Mouse (Mus musculus) forebrain, embryonic 13.5 days (tissue): ENCODE results near the gene Bcar3. TPM values are rescaled to one million over a fixed set of nuclear protein-coding genes. Genes with fewer than 3 reads are reported as not detected.
A peak's percentile ranks its signal among the peaks of the same experiment; 100 is the strongest.
"Not testable (repeated sequence)": the region's sequence is repeated elsewhere in the genome, so short reads cannot be mapped to it uniquely, and the experiment has no call there.

Experiments
- ATAC-seq: fragments of 200-750 bp; cut with Nextera tagmentation; 2 replicates; pipeline ENCODE4 v1.8.0; 2017
- H3K27ac ChIP-seq: fragments of 300-500 bp; sonication (generic); 2 replicates; pipeline ENCODE4 v1.5.1; 2015; ENCODE audit warnings: inconsistent platforms, mild to moderate bottlenecking, moderate library complexity
- H3K27me3 ChIP-seq: fragments of 300-500 bp; sonication (generic); 2 replicates; pipeline ENCODE4 v1.6.1; 2015; ENCODE audit warnings: mild to moderate bottlenecking, inconsistent platforms
- H3K36me3 ChIP-seq: fragments of 300-500 bp; sonication (generic); 2 replicates; pipeline ENCODE4 v1.6.1; 2015; ENCODE audit warnings: mild to moderate bottlenecking, inconsistent platforms; ENCODE audit not compliant: poor library complexity, severe bottlenecking
- H3K4me1 ChIP-seq: fragments of 300-500 bp; sonication (generic); 2 replicates; pipeline ENCODE4 v1.6.1; 2015; ENCODE audit warnings: inconsistent platforms
- H3K4me2 ChIP-seq: fragments of 300-500 bp; sonication (generic); 2 replicates; pipeline ENCODE4 v1.6.1; 2015; ENCODE audit warnings: inconsistent platforms, mild to moderate bottlenecking, moderate library complexity
- H3K4me3 ChIP-seq: fragments of 300-500 bp; sonication (generic); 2 replicates; pipeline ENCODE4 v1.5.1; 2015; ENCODE audit warnings: mild to moderate bottlenecking, inconsistent platforms
- H3K9ac ChIP-seq: fragments of 300-500 bp; sonication (generic); 2 replicates; pipeline ENCODE4 v1.6.1; 2015; ENCODE audit warnings: mild to moderate bottlenecking, inconsistent platforms
- H3K9me3 ChIP-seq: fragments of 300-500 bp; sonication (generic); replicated peaks from 2 replicates; pipeline ENCODE4 v1.6.1; 2016; ENCODE audit warnings: inconsistent platforms
- WGBS: fragments of 180-500 bp; shearing (Covaris S2); methylation state at CpG from one replicate; pipeline ENCODE4 v1.1.7; 2015; 5-methylcytosine and 5-hydroxymethylcytosine counted together
- polyA plus RNA-seq: library from polyadenylated mRNA; unstranded; fragments of >200 nt; fragmentation: Nextera tagmentation; extraction: Ambion mirVana; gene quantifications from 2 replicates; pipeline ENCODE4 v1.2.1, GENCODE M21; 2015

Bcar3 gene
- polyA plus RNA-seq, 1 experiment from 2014 or later, result 6.0 TPM

- ATAC-seq, result peak; percentile 93
- H3K4me3 ChIP-seq, result peak overlapping the region; percentile 89
- no peaks in the 10 kb centered on the region for H3K9me3 ChIP-seq
- peaks cover 28% of the 10 kb centered on the region for H3K36me3 ChIP-seq
- H3K27ac ChIP-seq, result peak overlapping the region; percentile 44; the same call in 1 of the 2 replicates
- peak overlapping the region; percentile 87 for H3K9ac ChIP-seq
- peak overlapping the region; percentile 42 for H3K4me2 ChIP-seq
- peaks cover 40% of the 10 kb centered on the region for H3K4me1 ChIP-seq
- WGBS, result 8% methylated on average over 20 of the region's 20 CpGs
- no peaks in the 10 kb centered on the region for H3K27me3 ChIP-seq
These were observed 20.3 kb upstream of the Bcar3 start for GRCm38 (mm10) chr3:122273407-122274240.

- peak within 1 kb of the TSS; percentile 89 for H3K4me3 ChIP-seq
- peak within 1 kb of the TSS; percentile 44; the same call in 1 of the 2 replicates for H3K27ac ChIP-seq
- whole genome bisulfite sequencing, result under 1% methylated on average over 57 of the region's 57 CpGs
- no peaks in the 10 kb centered on the region for H3K9me3 ChIP-seq
- peak within 1 kb of the TSS; percentile 90 for H3K4me2 ChIP-seq
- H3K4me1 ChIP-seq, result peaks cover 40% of the 10 kb centered on the region
- peaks cover 36% of the 10 kb centered on the region for H3K36me3 ChIP-seq
- H3K27me3 ChIP-seq, result no peaks in the 10 kb centered on the region
- ATAC-seq, result peak; percentile 96
- H3K9ac ChIP-seq, result peak within 1 kb of the TSS; percentile 87
These were observed 19.5 kb upstream of the Bcar3 start, which contains the start of gene Dnttip2 for GRCm38 (mm10) chr3:122274241-122275024. Gene Dnttip2 (plus strand): TSS chr3:122274388.

DNA sequence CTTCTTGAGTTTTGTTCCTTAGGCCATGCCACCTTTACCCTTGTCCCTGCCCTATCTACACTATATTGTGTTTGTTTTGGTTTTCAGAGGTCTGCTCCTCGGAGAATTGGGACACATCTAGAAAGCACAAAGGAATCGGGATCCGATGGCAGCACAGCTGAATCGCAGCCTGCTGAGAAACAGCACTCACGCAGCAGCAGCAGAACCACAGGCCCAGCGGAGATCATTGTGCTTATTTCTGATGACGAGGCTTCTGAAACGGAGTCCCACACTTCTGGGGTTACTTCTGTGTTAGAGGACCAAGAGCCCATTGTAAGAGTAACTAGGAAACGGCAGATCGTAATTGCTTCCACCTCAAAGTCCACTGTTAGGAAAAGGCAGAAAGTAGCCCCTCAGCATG is 18.8 kb upstream of the Bcar3 start:
- ATAC-seq, result no peak
- H3K4me2 ChIP-seq, result peak overlapping the region; percentile 90
- WGBS, result 72% methylated on average over 10 of the region's 10 CpGs
- peaks cover 40% of the 10 kb centered on the region for H3K4me1 ChIP-seq
- peaks cover 43% of the 10 kb centered on the region for H3K36me3 ChIP-seq
- peak overlapping the region; percentile 89 for H3K4me3 ChIP-seq
- no peak overlapping the region for H3K27ac ChIP-seq
- H3K9me3 ChIP-seq, result no peaks in the 10 kb centered on the region
- peak overlapping the region; percentile 87 for H3K9ac ChIP-seq
- no peaks in the 10 kb centered on the region for H3K27me3 ChIP-seq

DNA sequence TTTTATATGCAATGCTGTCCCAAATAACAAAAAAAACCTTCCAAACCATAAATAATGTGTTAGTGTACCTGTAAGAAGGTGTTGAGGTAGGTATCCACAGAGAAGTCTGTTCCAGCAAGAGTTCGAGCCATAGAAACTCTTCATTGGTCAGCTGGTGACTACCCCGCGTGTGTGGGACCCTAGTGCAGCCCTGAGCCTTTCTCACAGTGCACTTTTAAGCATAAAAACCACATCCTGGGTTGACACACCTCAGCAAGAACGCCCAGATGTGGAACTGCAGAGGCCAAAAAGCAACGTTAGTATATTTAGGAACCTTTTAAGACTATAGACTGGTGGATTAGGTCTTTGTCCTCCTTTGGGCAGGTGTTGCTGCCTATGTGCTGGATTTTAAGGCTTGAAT is 6.7 kb upstream of the Bcar3 start:
- no peak overlapping the region for H3K27ac ChIP-seq
- 78% methylated on average over 5 of the region's 5 CpGs for WGBS

DNA sequence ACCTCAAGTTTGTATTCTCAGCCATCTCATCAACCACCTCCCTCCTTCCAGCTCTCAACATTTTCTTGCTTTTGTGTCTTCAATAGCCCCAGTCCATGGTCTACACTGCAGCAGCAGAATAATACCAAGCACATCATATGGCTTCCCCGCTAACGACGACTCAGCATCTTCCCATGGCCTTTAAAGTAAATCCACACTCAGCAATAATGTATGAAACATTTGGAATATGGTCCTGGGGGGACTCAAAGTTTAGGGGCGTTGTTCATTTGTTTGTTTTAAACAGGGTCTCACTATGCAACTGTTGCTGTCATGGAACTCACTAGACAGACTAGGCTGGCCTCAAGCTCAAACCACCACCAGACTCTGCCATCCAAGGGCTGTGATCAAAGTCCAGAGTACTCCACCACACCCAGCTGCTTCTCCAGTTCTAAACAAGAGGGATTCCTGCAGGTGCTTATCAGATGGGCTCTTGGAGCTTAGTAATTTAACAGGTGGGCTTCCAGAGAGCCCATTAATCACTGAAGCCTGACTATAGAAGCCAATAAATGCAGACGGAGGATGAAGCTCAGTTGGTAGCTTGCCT is 5.2 kb upstream of the Bcar3 start:
- H3K4me2 ChIP-seq, result no peak overlapping the region
- H3K9me3 ChIP-seq, result no peaks in the 10 kb centered on the region
- no peak overlapping the region for H3K9ac ChIP-seq
- no peaks in the 10 kb centered on the region for H3K27me3 ChIP-seq
- no peak overlapping the region for H3K27ac ChIP-seq
- H3K4me3 ChIP-seq, result no peak overlapping the region
- H3K36me3 ChIP-seq, result peaks cover 21% of the 10 kb centered on the region
- 87% methylated on average over 5 of the region's 5 CpGs for WGBS
- peaks cover 15% of the 10 kb centered on the region for H3K4me1 ChIP-seq
- no peak for ATAC-seq

More for the DNA sequence above, 6.7 kb upstream of the Bcar3 start:
- no peak overlapping the region for H3K4me3 ChIP-seq
- H3K4me1 ChIP-seq, result peaks cover 10% of the 10 kb centered on the region
- H3K36me3 ChIP-seq, result peaks cover 36% of the 10 kb centered on the region
- H3K27me3 ChIP-seq, result no peaks in the 10 kb centered on the region
- no peak overlapping the region for H3K4me2 ChIP-seq
- H3K9ac ChIP-seq, result no peak overlapping the region
- H3K9me3 ChIP-seq, result no peaks in the 10 kb centered on the region
- no peak for ATAC-seq

- H3K27ac ChIP-seq, H3K9me3 ChIP-seq, H3K4me3 ChIP-seq, ATAC-seq, H3K4me2 ChIP-seq, H3K27me3 ChIP-seq, H3K9ac ChIP-seq: not testable (repeated sequence)
- WGBS, result 76% methylated on average over 4 of the region's 4 CpGs
- peaks cover 18% of the 10 kb centered on the region for H3K4me1 ChIP-seq
- H3K36me3 ChIP-seq, result peaks cover 15% of the 10 kb centered on the region
These were observed 4.6 kb upstream of the Bcar3 start for GRCm38 (mm10) chr3:122289344-122289743.

GRCm38 (mm10) chr3:122290696-122291095 is 3.2 kb upstream of the Bcar3 start:
- H3K4me1 ChIP-seq, result peaks cover 32% of the 10 kb centered on the region
- no peak overlapping the region for H3K4me2 ChIP-seq
- no peaks in the 10 kb centered on the region for H3K9me3 ChIP-seq
- H3K27ac ChIP-seq, result no peak overlapping the region
- WGBS, result 86% methylated on average over 7 of the region's 7 CpGs
- H3K9ac ChIP-seq, result no peak overlapping the region
- no peaks in the 10 kb centered on the region for H3K27me3 ChIP-seq
- no peak overlapping the region for H3K4me3 ChIP-seq
- H3K36me3 ChIP-seq, result peaks cover 4% of the 10 kb centered on the region; the same call in 1 of the 2 replicates
- no peak for ATAC-seq

DNA sequence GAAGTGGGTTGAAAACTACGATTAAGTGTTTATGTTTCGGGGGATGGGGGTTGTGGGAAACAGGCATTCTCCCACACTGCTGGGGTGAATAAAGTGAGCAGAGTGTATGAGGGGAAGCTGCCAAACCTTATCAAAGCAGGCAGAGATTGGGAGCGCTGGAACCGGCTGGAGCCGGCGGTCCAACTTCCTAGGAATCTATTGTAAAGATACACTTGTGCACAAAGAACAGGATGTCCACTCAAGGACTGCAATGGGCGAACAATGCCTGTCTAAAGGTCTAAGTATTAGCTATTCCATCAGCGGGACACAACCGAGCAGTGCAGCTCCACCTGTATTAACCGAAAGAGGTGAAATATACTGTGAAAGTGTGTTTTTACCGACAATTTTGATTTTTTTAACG is 2.1 kb upstream of the Bcar3 start:
- H3K27ac ChIP-seq, result no peak overlapping the region; the same call in 1 of the 2 replicates

DNA sequence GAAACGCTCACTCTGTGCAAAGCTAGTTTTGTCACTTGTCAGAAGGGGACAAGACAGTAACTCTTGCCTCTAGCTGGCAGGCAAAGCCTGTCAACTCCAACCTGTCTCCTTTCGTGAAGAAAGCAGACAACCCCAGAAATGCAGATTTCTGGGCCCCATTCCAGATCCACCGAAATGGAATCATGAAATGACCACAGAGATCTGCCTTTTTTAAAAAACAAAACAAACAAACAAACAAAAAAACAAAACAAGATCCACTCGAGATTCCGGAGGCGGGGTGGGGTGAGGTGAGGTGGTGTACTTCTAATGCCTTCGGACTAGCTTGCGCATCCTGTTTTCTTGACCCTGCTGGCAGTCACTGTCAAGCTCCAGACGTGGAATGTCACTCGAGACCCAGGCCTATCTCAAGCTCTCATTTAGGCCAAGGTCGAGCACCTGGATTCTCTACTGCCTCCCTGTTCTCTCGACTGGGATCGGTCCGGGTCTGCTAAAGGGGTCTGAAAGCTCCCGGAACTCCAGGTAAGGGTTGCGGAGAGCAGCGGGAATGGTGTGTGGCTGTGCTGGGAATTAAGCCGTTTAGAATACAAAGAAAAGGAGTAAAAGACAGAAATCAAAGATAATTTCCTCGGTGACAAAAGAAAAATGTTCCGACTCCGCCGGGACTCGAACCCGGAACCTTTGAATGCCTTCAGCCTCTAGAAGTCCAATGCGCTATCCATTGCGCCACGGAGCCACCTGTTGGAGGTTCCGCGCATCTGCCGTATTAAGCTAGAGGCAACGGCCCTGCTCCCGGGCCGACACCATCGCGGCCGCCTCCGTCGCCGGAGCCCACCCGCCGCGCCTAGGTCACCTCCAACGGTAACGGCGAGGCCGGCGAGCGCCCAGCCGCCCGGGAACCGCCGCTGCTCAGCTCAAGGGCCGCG is 1.4 kb upstream of the Bcar3 start:
- 7% methylated on average over 46 of the region's 54 CpGs for WGBS
- peak overlapping the region; percentile 85 for H3K4me3 ChIP-seq
- H3K4me2 ChIP-seq, result peak overlapping the region; percentile 70
- no peaks in the 10 kb centered on the region for H3K36me3 ChIP-seq
- ATAC-seq, result peak; percentile 57
- peak overlapping the region; percentile 96 for H3K9ac ChIP-seq
- no peaks in the 10 kb centered on the region for H3K27me3 ChIP-seq
- H3K27ac ChIP-seq, result peak overlapping the region; percentile 99
- H3K9me3 ChIP-seq, result no peaks in the 10 kb centered on the region
- peaks cover 36% of the 10 kb centered on the region for H3K4me1 ChIP-seq

More for the DNA sequence above, 2.1 kb upstream of the Bcar3 start:
- Histone ChIP-seq H3K9ac (peak overlapping the region; percentile 96; the same call in 1 of the 2 replicates), H3K9me3 (no peaks in the 10 kb centered on the region), H3K4me3 (peak overlapping the region; percentile 85), H3K27me3 (no peaks in the 10 kb centered on the region), H3K36me3 (no peaks in the 10 kb centered on the region), H3K4me2 (peak overlapping the region; percentile 70), H3K4me1 (peaks cover 33% of the 10 kb centered on the region)
- 38% methylated on average over 12 of the region's 12 CpGs for WGBS
- ATAC-seq, result no peak

DNA sequence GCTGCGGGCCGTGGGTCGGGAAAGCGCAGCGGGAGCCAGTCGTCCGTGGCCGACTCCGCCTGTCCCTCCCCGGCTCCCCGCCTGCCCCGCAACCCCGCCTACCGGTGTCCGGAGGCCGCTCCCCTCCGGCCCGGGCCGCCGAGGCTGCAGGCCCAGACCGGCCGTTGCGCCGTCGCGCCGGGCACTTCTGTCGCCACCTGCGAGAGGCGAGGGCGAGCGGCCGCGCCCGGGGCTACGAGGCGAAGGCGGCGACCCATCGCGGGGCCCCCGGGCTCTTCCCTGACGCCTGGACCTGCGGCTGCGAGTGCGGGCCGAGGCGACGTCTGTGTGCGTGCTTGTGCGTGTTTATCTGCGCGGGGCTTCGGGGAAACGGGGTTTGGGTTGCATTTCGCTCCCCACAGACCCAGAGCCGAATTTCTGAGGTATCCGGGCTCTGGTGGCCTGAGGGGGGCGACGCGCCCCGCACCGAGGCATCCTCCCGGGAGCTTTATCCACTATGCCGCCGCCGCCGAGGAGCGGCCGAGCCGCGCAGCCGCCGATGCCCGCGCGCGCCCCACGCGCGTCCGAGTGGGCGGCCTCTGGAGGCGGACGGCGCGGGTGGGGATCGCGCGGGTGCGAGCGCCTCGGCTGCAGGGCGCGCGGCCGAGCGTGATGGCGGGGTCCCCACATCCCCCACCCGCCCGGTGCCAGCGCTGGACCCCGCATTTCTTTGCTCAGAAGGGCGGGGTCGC is 548 bp upstream of the Bcar3 start:
- Histone ChIP-seq H3K9ac (peak overlapping the region; percentile 96), H3K27ac (peak overlapping the region; percentile 99), H3K9me3 (no peaks in the 10 kb centered on the region), H3K36me3 (no peaks in the 10 kb centered on the region), H3K4me3 (peak overlapping the region; percentile 85), H3K27me3 (no peaks in the 10 kb centered on the region), H3K4me2 (peak overlapping the region; percentile 70), H3K4me1 (peaks cover 36% of the 10 kb centered on the region)
- WGBS, result under 1% methylated on average over 70 of the region's 105 CpGs
- ATAC-seq, result peak; percentile 54
